In genomic region chr6:87226315-87226714, GRCm38 (mm10) we compare ENCODE assay signal across 28 mouse cellular contexts.
A peak's percentile ranks its signal among the peaks of the same experiment; 100 is the strongest.
DNase-seq lines count a peak whose midpoint lies in the region; ATAC-seq and TF ChIP-seq lines count a peak whose summit lies in the region.
"Had no signal": no experiment of that assay in that cellular context is flagged by ENCODE, and none has a peak within 500 bp of the region (broad histone marks: within the 10 kb centered on the region; RNA-seq: fewer than 3 reads in every experiment).

No protein-coding gene starts in this region.

- no peaks in the 10 kb centered on the region for H3K36me3 ChIP-seq in kidney, postnatal 0 days (ENCODE audit: insufficient read depth, low read length)
- H3K36me3 ChIP-seq in limb, embryonic 15.5 days: peaks cover 11% of the 10 kb centered on the region; the same call in 1 of the 2 replicates
- H3K36me3 ChIP-seq in forebrain, embryonic 14.5 days (ENCODE audit: control insufficient read depth, insufficient read depth, low read length): no peaks in the 10 kb centered on the region
- H3K36me3 ChIP-seq: G1E; hindbrain, embryonic 10.5 days; intestine, embryonic 15.5 days; liver, embryonic 15.5 days; lung, embryonic 15.5 days; midbrain, embryonic 10.5 days; midbrain, embryonic 15.5 days; neural tube, embryonic 15.5 days had no signal

- WGBS in kidney, postnatal 0 days: 70% methylated on average over 4 of the region's 4 CpGs
- 65% methylated on average over 4 of the region's 4 CpGs for WGBS in limb, embryonic 15.5 days
- WGBS in forebrain, embryonic 14.5 days: 82% methylated on average over 4 of the region's 4 CpGs

- H3K4me3 ChIP-seq in kidney, postnatal 0 days (replicated peaks; ENCODE audit: low read depth, low read length): no peak overlapping the region
- H3K4me3 ChIP-seq in cortical plate, adult 2 months (ENCODE audit: insufficient read depth, low read length): no peak overlapping the region
- H3K4me3 ChIP-seq in limb, embryonic 15.5 days: no peak overlapping the region
- no peak overlapping the region for H3K4me3 ChIP-seq in forebrain, embryonic 14.5 days (ENCODE audit: low read depth, low read length)
- H3K4me3 ChIP-seq: forebrain, embryonic 15.5 days; hindbrain, embryonic 10.5 days; hindbrain, embryonic 15.5 days; intestine, embryonic 15.5 days; liver, embryonic 15.5 days; lung, embryonic 15.5 days; midbrain, embryonic 10.5 days; midbrain, embryonic 15.5 days; neural tube, embryonic 15.5 days had no signal

- H3K27ac ChIP-seq in kidney, postnatal 0 days: peak overlapping the region; percentile 60; the same call in 1 of the 2 replicates
- peak overlapping the region; percentile 22; the same call in 1 of the 2 replicates for H3K27ac ChIP-seq in cortical plate, adult 2 months (ENCODE audit: insufficient read depth, low read length)
- peak overlapping the region; percentile 81 for H3K27ac ChIP-seq in limb, embryonic 15.5 days
- no peak overlapping the region for H3K27ac ChIP-seq in forebrain, embryonic 14.5 days (ENCODE audit: low read depth, low read length)
- H3K27ac ChIP-seq: forebrain, embryonic 15.5 days; hindbrain, embryonic 10.5 days; hindbrain, embryonic 15.5 days; intestine, embryonic 15.5 days; liver, embryonic 15.5 days; lung, embryonic 15.5 days; midbrain, embryonic 10.5 days; midbrain, embryonic 15.5 days; neural tube, embryonic 15.5 days had no signal

- no peak for TF ChIP-seq CTCF in kidney, postnatal 0 days (IDR thresholded peaks at IDR 0.05; ENCODE audit: low read depth)
- no peak for TF ChIP-seq CTCF in cortical plate, adult 2 months (IDR thresholded peaks at IDR 0.05; ENCODE audit: extremely low read depth, insufficient read depth, low read length)

- DNase-seq in frontal cortex, postnatal 10 days (ENCODE audit: low spot score in 2 of 2): no peak
- no peak for DNase-seq in kidney, postnatal 0 days (ENCODE audit: low spot score)
- no peak for DNase-seq in kidney, adult 18-20 months
- no peak for DNase-seq in lung, adult 18-20 months
- DNase-seq in forebrain, embryonic 14.5 days (ENCODE audit: low spot score): no peak
- DNase-seq: adrenal gland, adult 8-10 months; cerebellum, adult 9-10 months; cerebellum, postnatal 36 days; embryo, embryonic 11 days; gastrocnemius, postnatal 14 days; heart, postnatal 14 days; kidney, postnatal 10 days; layer of hippocampus, adult 9-11 months; retina, postnatal 1 day; spleen, adult 18-20 months had no signal

- TF ChIP-seq POLR2A in cortical plate, adult 2 months (IDR thresholded peaks at IDR 0.05; ENCODE audit: extremely low read depth, insufficient read depth, low read length): no peak

- ATAC-seq in frontal cortex, adult (ENCODE audit: low TSS enrichment): peak; percentile 85
- ATAC-seq in kidney, postnatal 0 days (replicated peaks; ENCODE audit: low FRiP score, low read depth): no peak
- no peak for ATAC-seq in limb, embryonic 15.5 days (ENCODE audit: insufficient number of reproducible peaks, low FRiP score, low TSS enrichment, low read depth)
- ATAC-seq in forebrain, embryonic 14.5 days: no peak
- ATAC-seq: forebrain, embryonic 15.5 days; intestine, embryonic 15.5 days; midbrain, embryonic 15.5 days had no signal

- no peak overlapping the region for H3K9ac ChIP-seq in kidney, postnatal 0 days (ENCODE audit: low read depth, low read length)
- H3K9ac ChIP-seq in limb, embryonic 15.5 days: no peak overlapping the region
- H3K9ac ChIP-seq in forebrain, embryonic 14.5 days (ENCODE audit: low read length): no peak overlapping the region
- H3K9ac ChIP-seq: forebrain, embryonic 15.5 days; hindbrain, embryonic 15.5 days; intestine, embryonic 15.5 days; liver, embryonic 15.5 days; lung, embryonic 15.5 days; midbrain, embryonic 15.5 days; neural tube, embryonic 15.5 days had no signal

- H3K4me1 ChIP-seq in kidney, postnatal 0 days (replicated peaks; ENCODE audit: insufficient read depth, low read length): peaks cover 11% of the 10 kb centered on the region
- peaks cover 9% of the 10 kb centered on the region for H3K4me1 ChIP-seq in cortical plate, adult 2 months (ENCODE audit: control insufficient read depth, insufficient read depth, low read length)
- H3K4me1 ChIP-seq in limb, embryonic 15.5 days: peaks cover 56% of the 10 kb centered on the region
- no peaks in the 10 kb centered on the region for H3K4me1 ChIP-seq in forebrain, embryonic 14.5 days (ENCODE audit: control insufficient read depth, insufficient read depth, low read length)
- H3K4me1 ChIP-seq: forebrain, embryonic 15.5 days; hindbrain, embryonic 15.5 days; intestine, embryonic 15.5 days; liver, embryonic 15.5 days; midbrain, embryonic 10.5 days; midbrain, embryonic 15.5 days had no signal

- H3K27me3 ChIP-seq in kidney, postnatal 0 days (ENCODE audit: insufficient read depth, low read length): no peaks in the 10 kb centered on the region
- H3K27me3 ChIP-seq in limb, embryonic 15.5 days: no peaks in the 10 kb centered on the region
- no peaks in the 10 kb centered on the region for H3K27me3 ChIP-seq in forebrain, embryonic 14.5 days (replicated peaks; ENCODE audit: control insufficient read depth, insufficient read depth, low read length)
- H3K27me3 ChIP-seq: forebrain, embryonic 15.5 days; hindbrain, embryonic 15.5 days; intestine, embryonic 15.5 days; liver, embryonic 15.5 days; lung, embryonic 15.5 days; midbrain, embryonic 15.5 days; neural tube, embryonic 15.5 days had no signal

- H3K9me3 ChIP-seq in kidney, postnatal 0 days (replicated peaks; ENCODE audit: low read length): no peaks in the 10 kb centered on the region
- H3K9me3 ChIP-seq in limb, embryonic 15.5 days: no peaks in the 10 kb centered on the region
- no peaks in the 10 kb centered on the region for H3K9me3 ChIP-seq in forebrain, embryonic 14.5 days (replicated peaks; ENCODE audit: control insufficient read depth, low read length)
- H3K9me3 ChIP-seq: G1E; hindbrain, embryonic 10.5 days; intestine, embryonic 15.5 days; liver, embryonic 15.5 days; midbrain, embryonic 15.5 days; neural tube, embryonic 15.5 days had no signal

- no peak overlapping the region for H3K4me2 ChIP-seq in kidney, postnatal 0 days (ENCODE audit: low read length)
- H3K4me2 ChIP-seq in limb, embryonic 15.5 days: no peak overlapping the region
- H3K4me2 ChIP-seq in forebrain, embryonic 14.5 days (ENCODE audit: low read length): no peak overlapping the region
- H3K4me2 ChIP-seq: forebrain, embryonic 15.5 days; hindbrain, embryonic 15.5 days; intestine, embryonic 15.5 days; liver, embryonic 15.5 days; lung, embryonic 15.5 days; midbrain, embryonic 15.5 days; neural tube, embryonic 15.5 days had no signal
